Mouse (Mus musculus): ENCODE results near the gene Eno3.

DNA sequence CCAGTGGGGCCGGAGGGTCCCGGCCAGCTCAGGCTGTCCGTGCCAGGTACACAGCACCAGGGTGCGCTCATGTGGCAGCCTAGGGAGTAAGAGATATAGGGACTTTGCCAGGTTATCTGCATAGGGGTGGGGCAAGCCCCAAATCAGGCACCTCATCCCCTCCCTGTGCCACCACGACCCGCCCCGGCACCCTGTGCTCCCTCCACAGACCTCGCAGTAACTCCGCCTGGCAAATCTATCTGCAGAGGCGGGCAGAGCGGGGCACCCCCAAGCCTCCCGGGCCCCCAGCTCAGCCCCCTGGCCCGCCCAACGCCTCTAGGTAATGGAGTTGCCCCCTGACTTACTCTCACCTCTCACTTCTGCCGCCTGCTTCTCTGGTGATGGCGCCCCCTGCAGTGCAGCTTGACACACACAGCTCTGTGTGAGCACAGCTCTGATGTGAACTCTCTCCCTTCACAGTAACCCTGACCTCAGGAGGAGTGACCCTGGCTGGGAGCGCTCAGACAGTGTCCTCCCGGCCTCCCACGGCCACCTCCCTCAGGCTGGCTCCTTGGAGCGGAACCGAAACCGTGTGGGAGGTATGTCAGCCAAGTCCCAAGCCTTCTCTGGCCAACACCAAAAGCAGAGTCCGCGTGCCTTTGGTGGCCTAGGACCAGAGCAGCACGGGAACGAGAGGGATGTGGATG is 48.5 kb upstream of the Eno3 start:
- TF ChIP-seq CTCF (IDR thresholded peaks at IDR 0.05) (peak; percentile 55), POLR2A (IDR thresholded peaks at IDR 0.05; ENCODE audit: insufficient read depth, low read depth, low read length) (no peak)
